Mouse (Mus musculus): ENCODE measurements at regions not wholly inside any gene's neighbourhood (a gene's known extent, or its start where the extent isn't known, plus 50 kb on each side); places are given as distances from the start of the nearest gene placed in this dataset.
A peak's percentile ranks its signal among the peaks of the same experiment; 100 is the strongest.

DNA sequence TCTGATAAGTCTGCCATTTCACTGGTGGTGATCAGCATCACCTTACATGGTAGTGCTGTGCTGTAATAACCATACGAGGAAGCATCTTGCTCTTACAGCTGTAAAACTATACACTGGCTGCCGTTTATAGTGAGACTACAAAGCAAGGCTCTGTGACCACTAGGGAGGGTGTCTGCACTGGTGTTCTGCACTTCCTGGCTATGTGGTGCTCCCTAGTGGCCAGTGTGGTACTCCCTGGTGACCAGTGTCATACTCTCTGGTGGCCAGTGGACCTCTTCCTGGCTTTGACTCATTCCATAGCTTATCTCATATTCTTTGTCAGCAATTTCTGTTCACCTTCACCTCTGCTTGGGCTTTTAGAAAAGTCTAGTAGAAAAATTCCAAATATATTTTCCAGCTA is 114.7 kb upstream of the Lsm14a start:
- TF ChIP-seq ZC3H11A (IDR thresholded peaks at IDR 0.05; ENCODE audit: low read depth, low read length) (no peak), POLR2A (IDR thresholded peaks at IDR 0.05; ENCODE audit: low read depth, low read length) (no peak), RCOR1 (conservative IDR thresholded peaks at IDR 0.05; ENCODE audit: low read depth, low read length) (no peak), CTCF (conservative IDR thresholded peaks at IDR 0.05 in 1 of 2, IDR thresholded peaks at IDR 0.05 in 1 of 2; ENCODE audit: low read depth in 2 of 2, low read length in 2 of 2) (peak in 1 of 2 experiments; percentile 54; a peak in 2 of 4 replicates), MAX (IDR thresholded peaks at IDR 0.05; ENCODE audit: low read length) (no peak), BHLHE40 (IDR thresholded peaks at IDR 0.05; ENCODE audit: low read depth, low read length) (no peak), UBTF (IDR thresholded peaks at IDR 0.05; ENCODE audit: low read depth, low read length) (no peak), CHD2 (IDR thresholded peaks at IDR 0.05; ENCODE audit: low read length) (no peak), NELFE (IDR thresholded peaks at IDR 0.05; ENCODE audit: low read depth, low read length) (no peak), ZNF384 (IDR thresholded peaks at IDR 0.05; ENCODE audit: low read depth, low read length) (no peak), ELF1 (IDR thresholded peaks at IDR 0.05; ENCODE audit: low read depth, low read length) (0 out of 2 replicates have a peak, but pooled peaks have one; percentile 33), EP300 (IDR thresholded peaks at IDR 0.05; ENCODE audit: low read length) (no peak), USF1 (IDR thresholded peaks at IDR 0.05; ENCODE audit: low read depth, low read length) (no peak)

Data from CH12.LX (cell line).